Mouse (Mus musculus): ENCODE measurements around the gene Fpgs. TPM values are rescaled to one million over a fixed set of nuclear protein-coding genes. Genes with fewer than 3 reads are reported as not detected.

Gene Fpgs
- polyA plus RNA-seq, 2 experiments: 30.7 to 75.7 TPM

GRCm38 (mm10) chr2:32639632-32640031 lies 64.3 kb downstream of the Fpgs start:
- Histone ChIP-seq H3K4me3 (replicated peaks; ENCODE audit: low read length) (no peak overlapping the region), H3K27me3 (ENCODE audit: control insufficient read depth, insufficient read depth, low read length) (no peaks in the 10 kb centered on the region), H3K9ac (ENCODE audit: low read depth, low read length, severe bottlenecking) (no peak overlapping the region), H3K4me1 (ENCODE audit: control insufficient read depth, insufficient read depth, low read length) (peaks cover 15% of the 10 kb centered on the region), H3K36me3 (ENCODE audit: control insufficient read depth, insufficient read depth, low read length) (no peaks in the 10 kb centered on the region), H3K9me3 (ENCODE audit: control insufficient read depth, low read length) (no peaks in the 10 kb centered on the region), H3K27ac (replicated peaks; ENCODE audit: low read depth, low read length) (no peak overlapping the region), H3K4me2 (replicated peaks; ENCODE audit: low read depth, low read length, severe bottlenecking) (no peak overlapping the region)
- no peak for DNase-seq (ENCODE audit: low spot score)
- no peak for ATAC-seq (ENCODE audit: low FRiP score, low read depth)
- TF ChIP-seq POLR2A (IDR thresholded peaks at IDR 0.05; ENCODE audit: borderline replicate concordance, extremely low read depth, insufficient read depth, insufficient read length): no peak
- 82% methylated on average over 1 of the region's 1 CpGs for WGBS

- H3K27ac ChIP-seq (replicated peaks; ENCODE audit: low read depth, low read length): peak overlapping the region; percentile 48
- no peak overlapping the region for H3K4me2 ChIP-seq (replicated peaks; ENCODE audit: low read depth, low read length, severe bottlenecking)
- H3K9ac ChIP-seq (ENCODE audit: low read depth, low read length, severe bottlenecking): peak overlapping the region; percentile 28; the same call in 1 of the 2 replicates
- H3K9me3 ChIP-seq (ENCODE audit: control insufficient read depth, low read length): no peaks in the 10 kb centered on the region
- ATAC-seq (ENCODE audit: low FRiP score, low read depth): no peak
- H3K27me3 ChIP-seq (ENCODE audit: control insufficient read depth, insufficient read depth, low read length): no peaks in the 10 kb centered on the region
- no peak overlapping the region for H3K4me3 ChIP-seq (replicated peaks; ENCODE audit: low read length)
- H3K36me3 ChIP-seq (ENCODE audit: control insufficient read depth, insufficient read depth, low read length): no peaks in the 10 kb centered on the region
- 27% methylated on average over 11 of the region's 11 CpGs for WGBS
- no peak for TF ChIP-seq POLR2A (IDR thresholded peaks at IDR 0.05; ENCODE audit: borderline replicate concordance, extremely low read depth, insufficient read depth, insufficient read length)
- H3K4me1 ChIP-seq (ENCODE audit: control insufficient read depth, insufficient read depth, low read length): peaks cover 13% of the 10 kb centered on the region
- DNase-seq (ENCODE audit: low spot score): no peak
Observed at GRCm38 (mm10) chr2:32637778-32638281, 66.1 kb downstream of the Fpgs start.

GRCm38 (mm10) chr2:32636617-32637016 lies 67.3 kb downstream of the Fpgs start:
- Histone ChIP-seq H3K36me3 (ENCODE audit: control insufficient read depth, insufficient read depth, low read length) (no peaks in the 10 kb centered on the region), H3K4me2 (replicated peaks; ENCODE audit: low read depth, low read length, severe bottlenecking) (no peak overlapping the region), H3K4me1 (ENCODE audit: control insufficient read depth, insufficient read depth, low read length) (peaks cover 7% of the 10 kb centered on the region), H3K27ac (replicated peaks; ENCODE audit: low read depth, low read length) (peak overlapping the region; percentile 40; the same call in 1 of the 2 replicates), H3K27me3 (ENCODE audit: control insufficient read depth, insufficient read depth, low read length) (no peaks in the 10 kb centered on the region), H3K9ac (ENCODE audit: low read depth, low read length, severe bottlenecking) (no peak overlapping the region), H3K9me3 (ENCODE audit: control insufficient read depth, low read length) (no peaks in the 10 kb centered on the region), H3K4me3 (replicated peaks; ENCODE audit: low read length) (no peak overlapping the region)
- no peak for ATAC-seq (ENCODE audit: low FRiP score, low read depth)
- TF ChIP-seq POLR2A (IDR thresholded peaks at IDR 0.05; ENCODE audit: borderline replicate concordance, extremely low read depth, insufficient read depth, insufficient read length): no peak
- WGBS: 75% methylated on average over 7 of the region's 7 CpGs
- no peak for DNase-seq (ENCODE audit: low spot score)

GRCm38 (mm10) chr2:32634277-32635105 lies 69.5 kb downstream of the Fpgs start:
- Histone ChIP-seq H3K27me3 (ENCODE audit: control insufficient read depth, insufficient read depth, low read length) (no peaks in the 10 kb centered on the region), H3K4me2 (replicated peaks; ENCODE audit: low read depth, low read length, severe bottlenecking) (no peak overlapping the region), H3K36me3 (ENCODE audit: control insufficient read depth, insufficient read depth, low read length) (no peaks in the 10 kb centered on the region), H3K27ac (replicated peaks; ENCODE audit: low read depth, low read length) (no peak overlapping the region), H3K4me1 (ENCODE audit: control insufficient read depth, insufficient read depth, low read length) (peaks cover 8% of the 10 kb centered on the region), H3K9ac (ENCODE audit: low read depth, low read length, severe bottlenecking) (no peak overlapping the region), H3K4me3 (replicated peaks; ENCODE audit: low read length) (no peak overlapping the region), H3K9me3 (ENCODE audit: control insufficient read depth, low read length) (no peaks in the 10 kb centered on the region)
- DNase-seq (ENCODE audit: low spot score) (no peak), ATAC-seq (ENCODE audit: low FRiP score, low read depth) (no peak)
- WGBS: 84% methylated on average over 10 of the region's 10 CpGs
- TF ChIP-seq POLR2A (IDR thresholded peaks at IDR 0.05; ENCODE audit: borderline replicate concordance, extremely low read depth, insufficient read depth, insufficient read length): no peak

- no peak for TF ChIP-seq POLR2A (IDR thresholded peaks at IDR 0.05; ENCODE audit: borderline replicate concordance, extremely low read depth, insufficient read depth, insufficient read length)
- H3K27ac ChIP-seq (replicated peaks; ENCODE audit: low read depth, low read length): no peak overlapping the region
- DNase-seq (ENCODE audit: low spot score) (no peak), ATAC-seq (ENCODE audit: low FRiP score, low read depth) (no peak)
- no peaks in the 10 kb centered on the region for H3K36me3 ChIP-seq (ENCODE audit: control insufficient read depth, insufficient read depth, low read length)
- H3K27me3 ChIP-seq (ENCODE audit: control insufficient read depth, insufficient read depth, low read length): no peaks in the 10 kb centered on the region
- 59% methylated on average over 4 of the region's 5 CpGs for WGBS
- no peak overlapping the region for H3K4me2 ChIP-seq (replicated peaks; ENCODE audit: low read depth, low read length, severe bottlenecking)
- no peak overlapping the region for H3K4me3 ChIP-seq (replicated peaks; ENCODE audit: low read length)
- peaks cover 16% of the 10 kb centered on the region for H3K4me1 ChIP-seq (ENCODE audit: control insufficient read depth, insufficient read depth, low read length)
- no peak overlapping the region for H3K9ac ChIP-seq (ENCODE audit: low read depth, low read length, severe bottlenecking)
- H3K9me3 ChIP-seq (ENCODE audit: control insufficient read depth, low read length): no peaks in the 10 kb centered on the region
Observed at GRCm38 (mm10) chr2:32633660-32634059, 70.3 kb downstream of the Fpgs start.

MicroRNAs encoded within 50 kb of the gene (microRNA counts, 519-probe panel; counts per million panel counts)
- microRNA mmu-miR-1954 (not detected), microRNA mmu-miR-2861 (1,743 counts per million, percentile 17 among the panel's probes with 10 or more counts)

Small RNAs within 50 kb of the gene (microRNA-seq; reads per million reads assigned to microRNA genes)
- gene Gm47291 (not detected), gene Mir1954 (not detected), gene Mir2861 (not detected), gene Mir3960 (not detected), gene Mir8093 (not detected)

Other genes with a start within 250 kb of the Fpgs start
- 15.3 and 22.8 TPM in 2 replicates for gene Fam102a, start 168.8 kb downstream of the Fpgs start, polyA plus RNA-seq (2012; rRNA removed)
- 17.2 TPM in 2 replicates for gene Fam102a, start 168.8 kb downstream of the Fpgs start, polyA plus RNA-seq (2014; fragmentation: Nextera tagmentation; extraction: Ambion mirVana)
- 146 and 178 TPM in 2 replicates for gene Dpm2, start 133.3 kb downstream of the Fpgs start, polyA plus RNA-seq (2012; rRNA removed)
- 122 TPM in 2 replicates for gene Dpm2, start 133.3 kb downstream of the Fpgs start, polyA plus RNA-seq (2014; fragmentation: Nextera tagmentation; extraction: Ambion mirVana)
- gene Pip5kl1, start 129.3 kb downstream of the Fpgs start, polyA plus RNA-seq (2012; rRNA removed): 1.9 and 3.1 TPM in 2 replicates
- gene Pip5kl1, start 129.3 kb downstream of the Fpgs start, polyA plus RNA-seq (2014; fragmentation: Nextera tagmentation; extraction: Ambion mirVana): 0.43 and 1.3 TPM in 2 replicates
- gene 9430097D07Rik, start 128.5 kb downstream of the Fpgs start, polyA plus RNA-seq (2012; rRNA removed): 0.09 TPM in 1 of 2 replicates, not detected in the other
- gene 9430097D07Rik, start 128.5 kb downstream of the Fpgs start, polyA plus RNA-seq (2014; fragmentation: Nextera tagmentation; extraction: Ambion mirVana): 0.17 TPM in 1 of 2 replicates, not detected in the other
- gene St6galnac4, start 117.0 kb downstream of the Fpgs start, polyA plus RNA-seq (2012; rRNA removed): 31.8 and 44.9 TPM in 2 replicates
- 33.3 and 33.9 TPM in 2 replicates for gene St6galnac4, start 117.0 kb downstream of the Fpgs start, polyA plus RNA-seq (2014; fragmentation: Nextera tagmentation; extraction: Ambion mirVana)
- gene St6galnac6, start 104.4 kb downstream of the Fpgs start, polyA plus RNA-seq (2012; rRNA removed): 39.2 and 52.9 TPM in 2 replicates
- 10.7 and 11.7 TPM in 2 replicates for gene St6galnac6, start 104.4 kb downstream of the Fpgs start, polyA plus RNA-seq (2014; fragmentation: Nextera tagmentation; extraction: Ambion mirVana)
- gene Ak1, start 82.4 kb downstream of the Fpgs start, polyA plus RNA-seq (2012; rRNA removed): 25.5 and 26.7 TPM in 2 replicates
- 44.1 and 56.2 TPM in 2 replicates for gene Ak1, start 82.4 kb downstream of the Fpgs start, polyA plus RNA-seq (2014; fragmentation: Nextera tagmentation; extraction: Ambion mirVana)
- gene Eng, start 57.5 kb downstream of the Fpgs start, polyA plus RNA-seq (2012; rRNA removed): 61.4 and 91.8 TPM in 2 replicates
- 49.3 and 52.2 TPM in 2 replicates for gene Eng, start 57.5 kb downstream of the Fpgs start, polyA plus RNA-seq (2014; fragmentation: Nextera tagmentation; extraction: Ambion mirVana)
- gene Cdk9, start 8.9 kb upstream of the Fpgs start, polyA plus RNA-seq (2012; rRNA removed): 211 and 240 TPM in 2 replicates
- 84.7 and 87.1 TPM in 2 replicates for gene Cdk9, start 8.9 kb upstream of the Fpgs start, polyA plus RNA-seq (2014; fragmentation: Nextera tagmentation; extraction: Ambion mirVana)
- 36.8 and 52.0 TPM in 2 replicates for gene Sh2d3c, start 16.9 kb upstream of the Fpgs start, polyA plus RNA-seq (2012; rRNA removed)
- gene Sh2d3c, start 16.9 kb upstream of the Fpgs start, polyA plus RNA-seq (2014; fragmentation: Nextera tagmentation; extraction: Ambion mirVana): 18.5 and 20.3 TPM in 2 replicates
- gene 6330409D20Rik, start 36.9 kb upstream of the Fpgs start, polyA plus RNA-seq (2012; rRNA removed): 0.14 and 0.15 TPM in 2 replicates
- not detected in 2 replicates for gene 6330409D20Rik, start 36.9 kb upstream of the Fpgs start, polyA plus RNA-seq (2014; fragmentation: Nextera tagmentation; extraction: Ambion mirVana)
- gene Tor2a, start 53.1 kb upstream of the Fpgs start, polyA plus RNA-seq (2012; rRNA removed): 82.6 and 169 TPM in 2 replicates
- gene Tor2a, start 53.1 kb upstream of the Fpgs start, polyA plus RNA-seq (2014; fragmentation: Nextera tagmentation; extraction: Ambion mirVana): 81.2 and 86.2 TPM in 2 replicates
- gene Ttc16, start 71.5 kb upstream of the Fpgs start, polyA plus RNA-seq (2012; rRNA removed): 0.47 and 0.70 TPM in 2 replicates
- 0.12 and 0.15 TPM in 2 replicates for gene Ttc16, start 71.5 kb upstream of the Fpgs start, polyA plus RNA-seq (2014; fragmentation: Nextera tagmentation; extraction: Ambion mirVana)
- 11.3 and 11.5 TPM in 2 replicates for gene Ptrh1, start 71.6 kb upstream of the Fpgs start, polyA plus RNA-seq (2012; rRNA removed)
- gene Ptrh1, start 71.6 kb upstream of the Fpgs start, polyA plus RNA-seq (2014; fragmentation: Nextera tagmentation; extraction: Ambion mirVana): 5.1 and 5.8 TPM in 2 replicates
- gene Cfap157, start 80.3 kb upstream of the Fpgs start, polyA plus RNA-seq (2012; rRNA removed): 0.04 and 0.05 TPM in 2 replicates
- gene Cfap157, start 80.3 kb upstream of the Fpgs start, polyA plus RNA-seq (2014; fragmentation: Nextera tagmentation; extraction: Ambion mirVana): 0.11 and 0.12 TPM in 2 replicates
- 22.2 and 22.3 TPM in 2 replicates for gene Stxbp1, start 143.1 kb upstream of the Fpgs start, polyA plus RNA-seq (2012; rRNA removed)
- 15.8 and 20.8 TPM in 2 replicates for gene Stxbp1, start 143.1 kb upstream of the Fpgs start, polyA plus RNA-seq (2014; fragmentation: Nextera tagmentation; extraction: Ambion mirVana)
- gene Fam129b, start 172.0 kb upstream of the Fpgs start, polyA plus RNA-seq (2012; rRNA removed): 73.5 and 81.0 TPM in 2 replicates
- 45.9 and 46.2 TPM in 2 replicates for gene Fam129b, start 172.0 kb upstream of the Fpgs start, polyA plus RNA-seq (2014; fragmentation: Nextera tagmentation; extraction: Ambion mirVana)